Mouse (Mus musculus) embryonic fibroblast, embryonic 13.5 days (primary cell): Measurements from ENCODE around the gene Gm5773. TPM values are rescaled to one million over a fixed set of nuclear protein-coding genes. Genes with fewer than 3 reads are reported as not detected.
"Not testable (repeated sequence)": the region's sequence is repeated elsewhere in the genome, so short reads cannot be mapped to it uniquely, and the experiment has no call there.

Source experiments
- H3K27ac ChIP-seq: 2 replicates; pipeline ENCODE4 v1.5.1; 2012; ENCODE audit warnings: low read length, control low read depth, inconsistent platforms; ENCODE audit not compliant: insufficient read depth
- H3K4me1 ChIP-seq: 2 replicates; pipeline ENCODE4 v1.6.1; 2011; ENCODE audit warnings: low read length; ENCODE audit not compliant: control insufficient read depth, insufficient read depth
- H3K4me3 ChIP-seq: 2 replicates; pipeline ENCODE4 v1.5.1; 2011; ENCODE audit warnings: mild to moderate bottlenecking, control low read depth, low read length; ENCODE audit not compliant: insufficient read depth
- polyA plus RNA-seq: library from polyadenylated mRNA; stranded (reverse); fragments of >200 nt; gene quantifications from 2 replicates; pipeline ENCODE4 v1.2.4, GENCODE M21; 2011; ENCODE audit warnings: low read depth; ENCODE audit not compliant: missing spikeins, insufficient read length

The Gm5773 gene
- polyA plus RNA-seq = not detected in 2 replicates

DNA sequence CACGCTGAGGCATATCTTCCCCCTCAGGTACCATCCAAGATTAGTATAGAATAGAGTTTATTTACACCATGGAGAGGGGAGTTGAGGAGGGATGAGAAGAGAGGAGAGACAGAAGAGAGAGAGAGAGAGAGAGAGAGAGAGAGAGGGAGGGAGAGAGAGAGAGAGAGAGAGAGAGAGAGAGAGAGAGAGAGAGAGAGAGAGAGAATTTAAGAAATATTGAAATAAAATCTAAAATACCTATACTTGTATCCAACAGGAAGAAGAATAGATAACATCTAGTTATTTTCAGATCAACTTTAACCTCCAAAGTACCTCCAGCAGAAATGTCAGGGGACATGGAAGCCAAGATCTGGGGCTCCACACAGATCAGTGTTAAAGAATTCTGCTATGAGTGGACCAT, at the start of gene Gm5773:
Gene Gm5773, plus strand, starts transcription at position 301 of the 400 bp plus-strand sequence.
- H3K4me1 ChIP-seq, H3K27ac ChIP-seq, H3K4me3 ChIP-seq: not testable (repeated sequence)

DNA sequence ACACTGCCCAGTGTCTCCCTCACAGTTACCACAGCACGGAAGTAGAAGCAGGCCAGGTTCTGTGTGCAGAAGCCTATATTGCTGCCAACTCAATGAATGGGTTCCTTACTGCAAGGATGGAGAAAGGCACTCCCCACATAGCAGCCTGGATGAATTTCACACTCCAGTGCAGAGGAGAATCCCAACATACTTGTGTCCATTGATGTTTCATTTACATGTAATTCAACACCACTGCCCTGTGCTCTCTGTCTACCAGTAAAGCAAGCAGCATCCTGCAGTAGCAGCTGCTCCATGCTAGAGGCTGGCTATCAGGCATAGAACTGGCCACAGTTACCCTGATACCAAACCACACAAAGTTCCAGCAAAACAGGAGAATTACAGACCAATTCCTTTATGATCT, 27.3 kb upstream of the Gm5773 start:
- H3K27ac ChIP-seq, H3K4me3 ChIP-seq, H3K4me1 ChIP-seq: not testable (repeated sequence)

DNA sequence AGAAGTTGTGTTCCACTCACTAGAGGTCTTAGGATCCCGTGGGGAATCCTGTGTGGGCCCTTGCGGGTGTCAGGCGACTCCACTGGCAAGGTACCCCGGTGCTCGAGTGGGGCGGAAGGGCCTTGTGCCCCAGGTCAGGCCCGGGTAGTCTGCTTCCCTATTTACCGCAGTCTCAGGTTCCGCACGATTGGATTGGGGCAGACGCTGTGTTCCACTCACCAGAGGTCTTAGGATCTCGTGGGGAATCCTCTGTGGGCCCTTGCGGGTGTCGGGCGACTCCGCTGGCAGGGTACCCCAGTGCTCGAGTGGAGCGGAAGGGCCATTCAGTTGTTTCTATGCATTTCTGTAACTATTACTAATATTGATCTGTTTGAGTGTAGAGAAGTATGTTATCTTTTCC, 18.8 kb upstream of the Gm5773 start:
- H3K4me1 ChIP-seq, H3K4me3 ChIP-seq, H3K27ac ChIP-seq: not testable (repeated sequence)

DNA sequence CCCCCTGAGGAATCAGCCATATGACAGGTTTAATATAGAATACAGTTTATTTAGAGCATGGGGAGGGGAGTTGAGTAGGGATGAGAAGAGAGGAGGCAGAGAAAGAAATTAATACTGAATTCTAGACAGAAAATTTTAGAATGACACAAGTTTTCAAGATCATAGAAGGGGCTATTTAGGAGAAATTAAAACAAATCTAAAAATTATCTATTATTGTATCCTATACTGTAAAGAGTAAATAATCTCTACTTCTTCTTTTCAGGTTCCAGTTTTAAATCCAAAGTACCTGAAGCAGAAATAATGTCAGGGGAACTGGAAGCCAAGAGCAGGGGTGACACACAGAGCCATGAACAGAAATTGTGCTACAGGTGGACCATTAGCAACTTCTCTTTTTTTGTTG, 23.3 kb downstream of the Gm5773 start, which contains the start of gene Tdpoz4:
Gene Tdpoz4, plus strand, starts transcription at position 301 of the 400 bp plus-strand sequence.
- not testable (repeated sequence) for H3K27ac ChIP-seq, H3K4me3 ChIP-seq, H3K4me1 ChIP-seq

DNA sequence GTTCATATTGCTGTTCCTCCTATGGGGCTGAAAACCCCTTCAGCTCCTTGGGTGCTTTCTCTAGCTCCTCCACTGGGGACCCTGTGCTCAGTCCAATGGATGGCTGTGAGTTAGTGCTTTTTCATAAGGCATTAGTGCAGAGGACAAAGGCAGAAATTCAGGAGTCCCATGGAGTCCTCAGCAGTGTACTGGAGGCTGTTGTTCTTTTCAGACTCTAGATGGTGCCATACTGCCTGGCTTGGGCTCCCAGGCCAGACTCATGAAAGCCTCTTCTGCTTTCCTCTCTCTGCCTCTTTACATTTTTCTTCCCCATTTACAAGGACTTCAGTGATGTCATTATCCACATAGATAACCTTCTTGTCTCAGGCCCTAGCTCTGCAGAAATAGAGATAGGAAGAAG, 40.5 kb downstream of the Gm5773 start:
- not testable (repeated sequence) for H3K4me3 ChIP-seq, H3K4me1 ChIP-seq, H3K27ac ChIP-seq

Other genes starting within 250 kb of the Gm5773 start
- 373 and 491 TPM in 2 replicates for gene S100a10, start 217.9 kb upstream of the Gm5773 start, polyA plus RNA-seq
- gene Tdpoz2, start 120.3 kb upstream of the Gm5773 start, polyA plus RNA-seq = not detected in 2 replicates
- gene Tdpoz1, start 96.7 kb upstream of the Gm5773 start, polyA plus RNA-seq = not detected in 2 replicates
- gene Gm37596, start 79.9 kb upstream of the Gm5773 start, polyA plus RNA-seq = not detected in 2 replicates
- not detected in 2 replicates for gene Tdpoz4, start 23.4 kb downstream of the Gm5773 start, polyA plus RNA-seq
- not detected in 2 replicates for gene Tdpoz3, start 53.0 kb downstream of the Gm5773 start, polyA plus RNA-seq
- not detected in 2 replicates for gene Gm9117, start 170.5 kb downstream of the Gm5773 start, polyA plus RNA-seq
- not detected in 2 replicates for gene Tdpoz5, start 188.3 kb downstream of the Gm5773 start, polyA plus RNA-seq